Mouse (Mus musculus): Measurements from ENCODE around the gene Nap1l4.
"Not testable (repeated sequence)": the region's sequence is repeated elsewhere in the genome, so short reads cannot be mapped to it uniquely, and the experiment has no call there.

Nap1l4 gene

DNA sequence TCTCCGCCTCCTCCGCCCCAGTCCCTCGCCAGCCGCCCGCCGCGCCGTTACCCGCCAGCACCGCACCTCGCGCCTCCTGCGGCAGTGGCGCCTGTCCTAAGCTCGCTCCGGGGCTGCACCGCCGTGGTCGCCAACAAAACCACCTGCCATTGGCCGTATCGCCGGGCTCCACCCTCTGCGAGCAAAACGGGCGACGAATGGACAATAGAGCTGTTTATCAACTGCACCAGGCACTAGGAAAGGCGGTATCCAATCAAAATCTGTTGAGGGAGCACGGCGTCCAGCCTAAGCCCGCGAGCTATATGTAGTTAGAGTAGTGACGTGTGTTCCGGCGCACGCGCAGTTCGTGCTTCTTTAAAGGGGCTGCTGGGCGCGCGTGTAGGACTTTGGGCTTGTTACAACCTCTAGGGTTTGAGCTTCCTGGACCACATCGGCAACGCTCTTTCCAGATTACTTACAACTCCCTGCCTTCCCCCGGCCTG lies at the start of gene Nap1l4:
TSS of gene Nap1l4 (minus strand) at position 131 of the 482 bp plus-strand sequence.
- DNase-seq = peak; percentile 99

GRCm38 (mm10) chr7:143594865-143595264 lies 46.0 kb upstream of the Nap1l4 start:
- DNase-seq = no peak

DNA sequence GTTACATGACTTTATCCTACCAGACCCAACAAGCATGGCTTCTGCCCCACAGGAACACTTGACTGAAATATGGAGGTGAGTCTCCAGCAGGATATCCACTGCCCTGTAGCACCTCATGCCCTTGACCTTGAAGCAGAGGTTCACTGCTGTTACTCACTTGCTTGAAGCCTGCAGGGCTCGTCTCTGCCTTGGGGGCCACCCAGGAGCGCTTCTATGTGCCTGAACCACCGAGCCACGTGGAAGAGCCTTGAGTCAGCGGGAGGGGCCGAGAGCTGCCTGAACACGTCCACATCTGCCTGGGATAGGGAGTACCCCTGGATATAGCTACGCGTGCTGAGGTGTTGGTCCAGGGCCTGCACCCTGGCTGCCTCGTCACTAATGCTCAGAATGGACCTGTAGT lies 43.3 kb upstream of the Nap1l4 start:
- no peak for DNase-seq

- no peak for DNase-seq
Measured at GRCm38 (mm10) chr7:143588006-143588405, 39.1 kb upstream of the Nap1l4 start.

GRCm38 (mm10) chr7:143587586-143587985 lies 38.7 kb upstream of the Nap1l4 start:
- no peak for DNase-seq

- peak; percentile 72 for DNase-seq
Measured at GRCm38 (mm10) chr7:143583956-143584355, 35.0 kb upstream of the Nap1l4 start.

GRCm38 (mm10) chr7:143583025-143583424 lies 34.1 kb upstream of the Nap1l4 start:
- no peak for DNase-seq

DNA sequence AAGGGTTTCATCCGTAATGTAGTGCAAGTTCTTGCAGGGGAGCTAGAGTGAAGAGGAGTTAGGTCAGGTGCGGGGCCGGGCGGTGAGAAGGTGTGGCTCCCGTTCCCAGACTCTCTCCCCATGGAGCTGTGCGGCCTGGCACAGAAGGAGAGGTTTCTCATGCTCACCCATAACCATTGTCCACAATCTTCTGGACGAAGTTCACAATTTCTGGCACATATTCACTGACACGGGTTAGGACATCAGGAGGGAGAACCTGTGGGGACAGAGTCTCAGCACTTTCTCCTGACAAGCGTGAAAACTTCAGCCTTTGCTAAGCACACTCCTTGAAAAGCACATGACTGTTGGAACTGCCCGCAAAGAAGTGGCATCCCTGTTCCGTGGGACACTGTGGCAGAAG lies 26.8 kb upstream of the Nap1l4 start:
- no peak for DNase-seq

DNA sequence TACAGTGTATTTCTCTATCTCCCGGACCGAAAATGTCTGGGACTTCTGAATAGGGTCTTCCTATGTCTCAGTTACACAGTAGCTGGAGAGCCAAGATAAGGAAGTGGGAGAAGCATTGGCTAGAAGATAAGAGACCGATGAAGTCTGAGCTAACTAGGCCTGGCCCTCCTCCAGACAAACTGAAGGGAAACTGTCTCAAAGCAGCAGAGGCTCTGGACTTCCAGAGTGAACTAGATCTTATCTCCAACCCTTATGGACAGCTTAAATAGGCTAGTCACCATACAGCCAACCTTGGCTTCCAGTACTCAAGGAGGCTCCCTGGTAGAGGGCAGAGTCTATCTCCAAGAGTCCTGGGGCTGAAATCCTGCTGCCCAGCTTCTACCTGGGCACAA lies 16.7 kb upstream of the Nap1l4 start:
- DNase-seq = no peak

- DNase-seq = no peak
Measured at GRCm38 (mm10) chr7:143565015-143565647, 16.2 kb upstream of the Nap1l4 start.

DNA sequence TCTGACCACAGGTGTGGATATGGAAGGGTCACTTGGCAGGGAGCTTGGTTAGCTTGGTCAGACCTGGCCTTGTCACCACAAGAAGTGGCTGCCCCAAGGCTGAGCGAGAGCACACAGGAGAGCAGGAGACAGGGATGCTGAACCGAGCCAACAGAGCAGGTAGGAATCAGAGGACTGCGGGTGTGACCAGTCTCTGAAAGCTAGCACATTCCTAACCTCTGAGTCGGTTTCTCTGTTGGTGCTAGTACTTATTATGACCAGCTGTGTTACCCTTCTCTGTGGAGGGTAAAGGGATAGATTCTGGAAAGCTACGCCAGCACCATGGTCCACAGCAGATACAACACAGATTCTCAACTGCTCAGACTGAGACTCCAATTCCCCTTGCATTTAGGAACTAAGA lies 14.9 kb upstream of the Nap1l4 start:
- no peak for DNase-seq

GRCm38 (mm10) chr7:143557616-143558015 lies 8.7 kb upstream of the Nap1l4 start:
- no peak for DNase-seq

DNA sequence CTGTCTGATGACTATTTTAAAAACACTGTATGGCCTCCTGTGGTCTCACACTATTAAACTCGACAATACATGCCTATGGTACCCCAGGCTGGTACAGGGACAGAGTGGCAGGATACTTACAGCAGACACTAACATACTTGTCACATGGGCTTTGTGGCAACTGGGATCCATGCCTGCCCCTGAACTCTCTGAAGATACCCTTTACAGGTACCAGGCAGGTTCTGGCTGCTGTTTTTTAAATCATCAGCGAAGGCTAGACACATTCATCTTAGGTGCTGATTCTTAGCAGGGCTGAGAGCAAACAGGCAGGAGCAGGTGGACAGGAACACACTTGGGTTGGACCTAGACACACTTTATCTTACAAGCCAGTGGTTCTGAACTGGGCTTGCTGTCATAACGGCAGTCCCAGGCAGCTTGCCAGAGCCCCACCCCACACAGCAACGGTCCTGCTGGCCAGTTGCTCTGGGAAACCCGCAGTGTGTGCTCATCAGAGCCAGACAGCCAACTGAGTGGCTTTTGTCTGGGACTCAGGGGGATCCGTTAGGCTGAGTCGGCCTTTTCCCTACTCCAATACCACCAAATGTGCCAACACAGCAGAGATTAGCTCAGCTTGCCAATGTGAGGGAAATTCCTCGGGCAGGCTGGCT lies 8.2 kb upstream of the Nap1l4 start:
- DNase-seq = no peak

DNA sequence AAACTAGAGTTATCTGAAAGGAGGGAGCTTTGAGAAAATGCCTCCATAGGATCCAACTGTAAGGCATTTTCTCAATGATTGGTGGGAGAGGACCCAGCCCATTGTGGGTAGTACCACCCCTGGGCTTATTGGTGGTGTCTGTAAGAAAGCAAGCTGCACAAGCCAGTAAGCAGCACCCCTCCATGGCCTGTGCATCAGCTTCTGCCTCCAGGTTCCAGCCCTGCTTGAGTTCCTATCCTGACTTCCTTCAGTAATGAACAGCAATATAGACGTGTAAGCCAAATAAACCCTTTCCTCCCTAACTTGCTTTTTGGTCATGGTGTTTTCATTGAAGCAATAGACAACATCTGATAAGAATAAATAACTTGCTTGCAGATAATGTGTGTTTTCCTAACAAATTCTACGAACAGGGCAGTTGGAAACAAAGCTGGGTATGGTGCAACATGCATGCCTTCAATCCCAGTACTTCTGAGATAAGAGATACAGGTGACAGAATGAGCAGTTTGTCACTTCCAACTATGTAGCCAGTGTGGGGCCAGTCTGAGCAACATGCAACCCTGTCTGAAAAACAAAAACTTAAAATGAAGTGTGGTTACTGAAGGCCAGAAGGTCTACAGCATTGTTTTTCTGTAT lies 798 bp upstream of the Nap1l4 start:
- DNase-seq = no peak

DNA sequence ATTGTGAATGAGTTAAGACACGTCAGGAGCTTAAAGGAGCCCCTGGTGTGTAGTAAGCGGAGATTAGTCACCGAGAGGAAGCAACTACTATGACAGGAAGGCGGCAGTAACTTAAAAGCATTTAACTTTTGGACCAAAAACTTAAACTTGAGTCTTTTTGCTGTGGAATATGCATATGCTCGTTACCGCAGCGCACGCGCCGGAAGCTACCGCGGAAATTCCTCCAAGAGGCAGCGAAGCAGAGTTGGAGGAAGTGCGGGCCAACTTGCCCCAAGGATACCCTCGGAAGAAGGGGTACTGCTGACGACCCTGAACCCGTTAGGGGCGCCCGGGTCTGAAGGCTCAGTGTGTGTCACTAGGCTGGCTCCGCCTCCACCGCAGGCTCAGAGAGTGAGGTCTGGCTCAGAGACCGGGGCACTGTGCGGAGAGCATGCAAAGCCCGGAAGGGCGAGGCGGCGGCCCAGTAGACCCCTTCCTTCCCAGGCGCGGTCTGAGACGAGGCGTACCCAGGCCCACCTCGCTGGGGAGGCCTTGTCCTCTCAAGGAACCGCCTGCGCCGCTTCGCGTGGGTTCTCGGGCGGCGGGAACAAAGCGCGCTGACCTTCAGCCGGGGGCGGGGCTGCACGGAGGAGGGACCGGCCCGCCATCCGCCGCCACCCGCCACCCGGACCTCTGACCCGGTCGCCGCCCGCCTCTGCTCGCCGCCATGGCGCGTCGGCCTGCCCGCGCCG lies 510 bp downstream of the Nap1l4 start:
- peak; percentile 80 for DNase-seq

DNA sequence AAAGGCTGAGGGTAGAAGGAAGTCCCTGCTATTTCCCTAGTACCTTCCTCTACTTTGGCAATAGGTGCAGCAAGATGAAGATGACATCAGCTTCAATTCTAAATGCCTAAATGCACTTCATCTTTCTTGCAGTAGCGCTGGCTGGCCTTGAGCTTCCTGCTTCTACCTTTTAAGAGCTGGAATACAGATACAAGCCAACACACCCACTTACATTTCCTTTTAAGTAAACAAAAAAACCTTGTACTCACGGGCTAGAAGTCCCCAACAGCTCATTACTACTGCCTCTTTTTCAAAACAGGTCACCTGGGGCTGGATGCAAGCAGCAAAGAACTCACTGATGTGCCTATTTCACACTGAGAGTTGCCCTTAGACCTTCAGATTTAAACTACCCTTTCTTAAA lies 2.4 kb downstream of the Nap1l4 start:
- DNase-seq = no peak

DNA sequence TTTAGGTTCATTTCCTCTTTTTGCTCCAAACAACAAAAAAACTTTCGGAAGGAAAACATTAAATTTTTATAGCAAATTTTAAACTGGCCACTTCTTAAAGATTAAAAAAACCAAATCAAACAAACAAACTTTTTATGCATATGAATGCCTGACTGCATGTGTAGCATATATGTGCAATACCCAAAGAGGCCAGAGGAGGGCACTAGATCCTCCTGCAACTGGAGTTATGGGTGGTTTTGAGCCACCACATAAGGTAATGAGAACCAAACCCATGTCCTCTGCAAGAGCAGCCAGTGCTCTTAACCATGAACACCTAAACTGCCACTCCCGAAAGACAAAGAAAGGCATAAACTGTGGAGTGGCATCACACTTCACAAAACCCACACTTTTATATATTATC lies 4.5 kb downstream of the Nap1l4 start:
- DNase-seq = peak; percentile 50

DNA sequence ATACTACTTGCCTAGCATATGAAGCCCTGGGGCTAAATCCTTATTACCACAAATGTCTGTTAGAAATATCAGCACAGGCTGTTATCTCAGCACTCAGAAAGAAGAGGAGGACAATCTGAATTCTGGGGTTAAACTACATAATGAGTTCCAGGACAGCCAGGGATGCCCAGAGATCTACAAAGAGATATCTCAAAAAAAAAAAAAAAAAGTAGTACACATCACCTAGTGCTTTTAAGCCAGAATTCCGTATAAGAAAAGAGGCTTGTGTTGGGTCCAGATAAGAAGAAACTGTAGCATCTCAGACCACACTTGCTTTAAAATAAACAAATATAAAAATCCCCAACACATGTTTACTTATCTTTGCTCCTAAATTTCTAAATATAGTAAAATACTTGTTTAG lies 10.2 kb downstream of the Nap1l4 start:
- DNase-seq = no peak

DNA sequence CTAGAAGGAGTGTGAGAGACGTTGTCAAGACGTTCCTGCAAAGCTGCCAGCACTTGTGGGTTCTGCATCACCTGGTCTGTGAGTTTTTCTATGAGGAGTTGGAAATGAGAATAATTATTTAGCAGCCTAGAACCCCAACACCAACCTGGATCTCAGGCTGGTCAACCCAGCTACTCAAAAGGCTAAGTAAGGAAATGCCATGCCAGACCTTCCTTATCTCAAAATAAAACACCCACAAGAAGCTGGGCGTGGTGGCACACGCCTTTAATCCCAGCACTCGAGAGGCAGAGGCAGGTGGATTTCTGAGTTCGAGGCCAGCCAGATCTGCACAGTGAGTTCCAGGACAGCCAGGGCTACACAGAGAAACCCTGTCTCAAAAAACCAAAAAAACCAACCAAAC lies 10.7 kb downstream of the Nap1l4 start:
- not testable (repeated sequence) for DNase-seq

DNA sequence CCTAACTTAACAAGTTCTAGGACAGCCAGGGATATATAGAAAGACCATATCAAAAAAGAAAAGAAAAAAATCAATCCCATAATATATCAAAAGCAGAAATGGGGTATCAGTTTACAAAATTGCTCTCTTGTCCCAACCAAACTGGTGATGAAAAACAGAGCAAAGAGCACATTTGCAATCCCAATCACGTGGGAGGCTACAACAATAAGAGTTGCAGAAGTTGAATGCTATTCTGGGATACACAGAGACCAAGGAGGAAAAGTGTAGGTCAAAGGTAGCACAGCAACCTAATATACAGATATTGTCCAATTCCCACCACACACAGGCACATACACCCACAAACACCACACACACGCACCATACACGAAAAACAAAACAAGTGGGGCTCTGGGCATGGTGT lies 12.7 kb downstream of the Nap1l4 start:
- no peak for DNase-seq

GRCm38 (mm10) chr7:143533284-143533683 lies 15.6 kb downstream of the Nap1l4 start:
- no peak for DNase-seq

DNA sequence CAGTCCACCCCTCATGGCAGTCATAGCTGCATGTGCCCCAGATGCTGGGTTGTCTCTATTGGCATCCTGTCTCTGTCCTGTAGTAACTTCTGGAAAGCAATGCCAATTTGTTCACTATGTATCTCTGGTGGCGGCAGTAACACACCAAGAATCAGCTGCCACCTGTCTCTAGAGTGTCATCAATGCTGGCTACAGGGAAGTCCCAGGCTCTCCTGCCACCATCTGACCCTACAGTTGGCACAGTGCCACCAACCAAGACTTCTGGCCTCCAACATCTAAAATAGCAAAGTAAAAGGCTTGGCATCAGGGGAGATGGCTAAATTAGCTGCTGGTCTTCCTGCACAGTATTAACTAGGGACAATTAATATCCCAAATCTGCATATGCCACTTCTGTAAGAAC lies 16.5 kb downstream of the Nap1l4 start:
- no peak for DNase-seq

DNA sequence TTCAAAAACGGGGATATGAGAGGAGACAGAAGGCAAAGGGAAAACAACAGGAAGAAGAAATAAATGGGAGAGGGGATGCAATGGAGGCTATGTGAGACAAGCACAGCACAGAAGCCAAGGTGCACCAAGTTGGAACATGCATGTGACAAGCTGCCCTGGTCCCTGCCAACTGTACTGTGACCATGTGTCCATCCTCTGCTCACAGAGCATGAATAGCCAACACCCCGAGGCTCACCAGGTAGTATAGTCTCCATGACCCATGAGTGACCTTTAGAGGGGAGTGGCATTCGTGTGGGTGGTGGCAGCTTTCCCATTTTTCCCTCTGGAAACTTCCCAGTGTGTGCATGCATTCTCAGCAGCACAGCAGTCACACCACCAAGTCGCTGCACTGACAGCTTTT lies 29.6 kb downstream of the Nap1l4 start:
- DNase-seq = no peak

GRCm38 (mm10) chr7:143514416-143514768 lies 34.5 kb downstream of the Nap1l4 start:
- DNase-seq = no peak

All from thymus, postnatal 25 days (tissue).